Mouse (Mus musculus) gastrocnemius, adult 2 months (tissue): ENCODE results near the gene Park7. TPM values are rescaled to one million over a fixed set of nuclear protein-coding genes. Genes with fewer than 3 reads are reported as not detected.

Experiments used
- DNase-seq: peaks from one replicate; pipeline ENCODE4 v3.0.0; 2022
- H3K27ac ChIP-seq: fragments of 200-600 bp; 2 replicates; pipeline ENCODE4 v1.8.1; 2022; ENCODE audit warnings: mild to moderate bottlenecking
- H3K4me3 ChIP-seq: fragments of 200-600 bp; 2 replicates; pipeline ENCODE4 v1.8.1; 2022; ENCODE audit warnings: mild to moderate bottlenecking, moderate library complexity
- CTCF ChIP-seq: fragments of 200-600 bp; IDR thresholded peaks from 2 replicates; pipeline ENCODE4 v1.8.1; 2022; ENCODE audit warnings: antibody characterized with exemption, mild to moderate bottlenecking, moderate library complexity
- intact Hi-C: fragments of 180-260 bp; cut with DNase I; formaldehyde crosslinking; loops from one replicate; pipeline ENCODE4 v1.15.1; 2025
- total RNA-seq, 2 experiments: library from RNA; stranded (reverse); gene quantifications; 2 replicates each; pipeline ENCODE4 v1.2.3; 2021

Park7 gene
- total RNA-seq, 2 experiments from 2014 or later: 579 to 815 TPM

DNA sequence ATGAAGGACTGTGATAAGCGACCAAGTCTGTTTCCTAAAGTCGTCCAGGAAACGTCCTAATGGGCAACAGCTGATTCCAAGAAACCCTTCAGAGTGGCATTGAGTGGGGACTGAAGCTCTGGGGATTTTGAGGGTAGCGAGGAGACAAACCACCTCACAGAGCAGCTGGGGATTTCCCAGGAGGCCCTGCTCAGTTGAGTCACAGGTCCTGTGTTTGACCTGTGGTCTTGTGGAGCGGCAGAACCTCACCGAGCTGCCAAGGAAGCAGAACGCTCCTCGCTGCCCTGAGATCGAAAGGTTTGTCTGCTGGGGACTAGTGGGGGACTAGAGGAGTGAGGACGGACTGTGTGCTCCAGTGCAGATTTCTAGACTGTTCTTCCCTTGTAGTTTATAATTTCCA, 13.6 kb upstream of the Park7 start:
- H3K4me3 ChIP-seq: no peak overlapping the region
- no peak overlapping the region for H3K27ac ChIP-seq
- TF ChIP-seq CTCF: no peak
- intact Hi-C loops: no loop called here
- DNase-seq: no peak

DNA sequence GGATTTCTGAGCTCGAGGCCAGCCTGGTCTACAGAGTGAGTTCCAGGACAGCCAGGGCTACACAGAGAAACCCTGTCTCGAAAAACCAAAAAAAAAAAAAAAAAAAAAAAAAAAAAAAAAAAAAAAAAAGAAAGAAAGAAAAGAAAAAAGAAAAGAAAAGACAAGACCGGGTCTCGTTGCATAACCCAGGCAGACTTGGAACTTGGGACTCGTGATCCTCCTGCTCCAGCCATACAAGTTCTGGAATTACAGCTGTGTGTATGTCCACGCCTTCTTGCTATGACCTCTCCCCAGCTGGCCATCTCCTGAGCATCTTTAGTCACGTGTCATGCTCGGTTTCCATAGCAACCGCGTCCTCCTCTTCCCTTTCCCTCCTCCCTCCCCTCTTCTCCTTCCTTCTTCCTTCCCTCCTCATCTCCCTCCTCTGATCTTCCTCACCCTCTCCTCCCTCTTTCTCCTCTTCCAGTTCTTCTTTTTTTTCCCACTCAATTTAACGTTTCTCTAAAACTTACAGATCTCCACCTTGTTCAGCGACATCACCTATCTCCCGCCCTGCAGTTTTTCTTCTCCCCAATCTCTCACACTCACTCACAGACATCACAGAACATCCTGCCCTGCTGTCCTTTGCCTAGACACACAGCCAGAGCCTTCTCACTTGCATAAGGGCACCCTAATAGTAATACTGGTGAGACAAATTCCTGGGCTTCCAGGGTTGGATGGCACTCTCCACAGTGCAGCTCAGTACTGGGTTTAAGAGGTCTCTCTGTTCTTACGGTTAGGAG, 12.9 kb upstream of the Park7 start:
- TF ChIP-seq CTCF: no peak
- intact Hi-C loops: no loop called here

GRCm38 (mm10) chr4:150925923-150926322, 11.7 kb upstream of the Park7 start:
- H3K4me3 ChIP-seq: no peak overlapping the region
- no peak for DNase-seq
- TF ChIP-seq CTCF: peak; percentile 41
- intact Hi-C loops: no loop called here
- no peak overlapping the region for H3K27ac ChIP-seq

More for the DNA sequence above, 12.9 kb upstream of the Park7 start:
- DNase-seq: no peak
- H3K4me3 ChIP-seq: no peak overlapping the region
- no peak overlapping the region for H3K27ac ChIP-seq

DNA sequence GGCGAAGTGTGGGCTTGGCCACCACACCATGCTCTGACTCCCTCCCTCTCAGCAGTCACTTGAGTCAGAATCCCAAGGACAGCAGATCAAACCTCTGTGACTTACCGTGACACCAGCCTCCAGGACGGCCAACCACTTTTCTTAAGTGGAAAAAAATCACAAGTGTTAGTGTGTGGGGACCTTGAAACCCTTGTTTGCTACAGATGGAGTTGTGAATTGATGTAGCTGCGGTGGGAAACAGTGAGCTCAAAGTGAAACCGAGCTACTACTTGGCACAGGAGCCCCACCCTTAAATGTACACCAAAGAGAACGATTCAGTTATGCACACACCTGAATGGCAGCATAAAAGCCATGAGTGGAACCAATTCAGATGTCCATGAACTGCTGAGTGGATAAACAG, 10.7 kb upstream of the Park7 start:
- H3K4me3 ChIP-seq: no peak overlapping the region
- intact Hi-C loops: no loop called here
- no peak for DNase-seq
- no peak for TF ChIP-seq CTCF
- H3K27ac ChIP-seq: no peak overlapping the region

- Histone ChIP-seq H3K4me3 (no peak overlapping the region), H3K27ac (no peak overlapping the region)
- TF ChIP-seq CTCF: no peak
- intact Hi-C loops: no loop called here
- DNase-seq: no peak
Measured at GRCm38 (mm10) chr4:150924308-150924707, 10.1 kb upstream of the Park7 start.

GRCm38 (mm10) chr4:150921206-150921605, 7.0 kb upstream of the Park7 start:
- no peak for TF ChIP-seq CTCF
- intact Hi-C loops: no loop called here
- Histone ChIP-seq H3K27ac (no peak overlapping the region), H3K4me3 (no peak overlapping the region)
- DNase-seq: no peak

DNA sequence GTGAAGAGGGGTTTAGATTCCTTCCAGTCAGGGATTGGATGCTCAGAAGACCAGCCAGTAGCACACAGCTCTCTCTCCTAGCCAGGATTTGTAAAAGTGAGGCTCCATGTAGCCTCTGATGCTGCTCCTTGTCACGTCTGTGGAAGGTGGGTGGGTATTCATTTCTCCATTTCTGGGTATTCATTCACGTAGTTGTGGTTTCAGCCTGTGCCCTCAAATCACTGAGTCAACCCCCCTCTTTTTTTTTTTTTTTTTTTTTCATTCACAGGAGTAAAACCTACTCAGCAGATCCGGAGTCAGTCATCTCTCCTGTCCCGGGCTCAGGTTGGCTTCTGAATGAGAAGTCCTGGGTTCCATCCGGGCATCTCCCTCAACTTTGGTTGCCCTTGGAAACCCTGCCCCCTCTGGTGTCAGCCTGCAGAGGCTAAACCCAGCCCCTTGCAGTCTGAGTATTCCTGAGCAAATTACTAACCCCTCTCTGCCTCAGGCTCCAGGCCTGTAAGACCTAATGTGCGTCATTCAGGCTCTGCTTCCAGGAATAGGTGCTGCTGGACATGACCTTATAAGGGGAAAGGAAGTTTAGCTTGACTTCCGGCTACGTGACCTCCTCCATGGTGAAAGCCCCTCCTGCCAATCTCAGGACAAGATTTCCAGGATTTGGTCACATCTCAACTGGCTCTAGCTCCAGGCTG, 3.2 kb upstream of the Park7 start:
- DNase-seq: no peak
- Histone ChIP-seq H3K4me3 (no peak overlapping the region), H3K27ac (no peak overlapping the region)
- no peak for TF ChIP-seq CTCF
- intact Hi-C loops: no loop called here

DNA sequence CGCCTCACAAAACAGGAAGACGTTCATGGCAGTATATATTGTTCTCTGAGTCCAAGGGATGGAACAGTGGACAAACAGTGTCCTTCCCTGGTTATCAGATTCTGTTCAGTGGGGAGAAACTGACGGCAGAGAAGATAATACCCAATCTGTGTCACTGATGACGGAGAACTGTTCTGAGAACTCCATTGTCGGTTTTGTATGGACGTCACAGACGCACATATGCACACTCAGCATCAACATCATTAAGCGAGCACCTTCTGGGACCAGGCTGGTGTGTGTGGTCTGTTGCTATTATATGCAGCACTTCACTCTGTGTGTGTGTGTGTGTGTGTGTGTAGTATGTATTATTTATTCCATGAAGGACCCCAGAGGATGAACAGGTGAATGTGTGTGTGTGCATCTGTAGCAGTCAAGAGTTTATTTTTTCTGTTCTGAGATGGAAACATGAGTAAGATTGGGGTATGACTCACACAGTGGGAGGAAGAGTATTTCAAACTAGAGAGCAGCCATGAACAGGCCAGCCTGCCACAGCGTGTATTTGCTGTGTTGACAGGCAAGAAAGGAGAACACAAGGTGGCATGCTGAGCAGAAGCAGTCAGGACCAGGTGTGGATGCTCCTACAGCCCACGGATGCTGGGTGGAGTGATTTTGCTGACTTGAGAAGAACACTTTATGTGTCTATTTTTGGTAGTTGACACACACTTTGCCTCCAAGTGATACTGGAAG, 1.1 kb upstream of the Park7 start:
- intact Hi-C loops: no loop called here
- TF ChIP-seq CTCF: no peak
- peak overlapping the region; percentile 98 for H3K27ac ChIP-seq

GRCm38 (mm10) chr4:150913743-150914142, 494 bp downstream of the Park7 start:
- H3K4me3 ChIP-seq: peak overlapping the region; percentile 97
- peak overlapping the region; percentile 98 for H3K27ac ChIP-seq
- no peak for DNase-seq
- intact Hi-C loops: no loop called here
- no peak for TF ChIP-seq CTCF

More for the DNA sequence above, 1.1 kb upstream of the Park7 start:
- H3K4me3 ChIP-seq: peak overlapping the region; percentile 97
- no peak for DNase-seq

DNA sequence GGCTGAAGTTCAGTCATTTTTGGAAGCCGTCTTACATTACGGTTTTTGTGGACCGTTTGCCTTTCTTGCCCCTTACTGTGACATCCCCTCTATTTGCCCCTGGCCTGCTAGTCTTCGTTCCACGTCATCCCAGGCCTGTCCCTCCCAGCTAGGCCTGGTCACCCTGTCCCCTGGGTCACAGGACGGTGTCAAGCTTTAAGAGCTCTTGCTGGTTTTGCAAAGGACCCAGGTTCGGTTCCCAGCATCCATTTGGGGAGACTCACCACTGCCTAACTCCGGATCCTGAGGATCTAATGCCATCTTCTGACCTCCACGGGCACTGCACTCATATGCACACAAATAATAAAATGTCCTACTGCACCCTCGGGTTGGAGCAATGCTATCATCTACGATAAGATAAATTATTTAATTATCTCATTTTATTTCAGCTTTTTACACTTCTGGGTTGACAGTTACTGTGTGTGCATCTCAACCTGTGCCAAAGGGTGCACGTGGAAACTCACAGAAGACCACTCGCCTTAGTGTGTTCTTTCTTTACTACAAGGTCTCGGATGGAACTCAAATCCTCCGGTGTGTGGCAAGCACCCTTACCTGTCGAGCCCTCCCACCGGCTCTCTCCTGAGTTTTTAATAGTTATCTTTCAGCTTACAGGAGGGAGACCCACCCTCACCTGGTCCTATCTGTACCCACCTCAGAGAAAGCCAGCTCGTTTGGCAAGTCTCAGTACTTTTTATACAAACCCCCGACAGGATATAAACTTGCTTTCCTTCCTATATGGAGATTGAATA, 3.9 kb downstream of the Park7 start:
- peak; percentile 46 for DNase-seq
- intact Hi-C loops: no loop called here

GRCm38 (mm10) chr4:150909451-150910156, 4.6 kb downstream of the Park7 start:
- Histone ChIP-seq H3K27ac (peak overlapping the region; percentile 93), H3K4me3 (peak overlapping the region; percentile 93)
- intact Hi-C loops: loop anchor here (10.0 kb wide), 1 partner anchor 425 kb away; no protein-coding TSS in a partner anchor
- peak; percentile 99 for DNase-seq
- TF ChIP-seq CTCF: peak; percentile 29

More for the DNA sequence above, 3.9 kb downstream of the Park7 start:
- TF ChIP-seq CTCF: no peak; the same call in 1 of the 2 replicates
- H3K4me3 ChIP-seq: peak overlapping the region; percentile 93
- H3K27ac ChIP-seq: peak overlapping the region; percentile 93
